Mouse (Mus musculus): Measurements from ENCODE around the gene Fam71f1. TPM values are rescaled to one million over a fixed set of nuclear protein-coding genes. Genes with fewer than 3 reads are reported as not detected.

Fam71f1 gene
- total and polyA plus RNA-seq, 3 experiments: 0.13 TPM; not detected in 2

DNA sequence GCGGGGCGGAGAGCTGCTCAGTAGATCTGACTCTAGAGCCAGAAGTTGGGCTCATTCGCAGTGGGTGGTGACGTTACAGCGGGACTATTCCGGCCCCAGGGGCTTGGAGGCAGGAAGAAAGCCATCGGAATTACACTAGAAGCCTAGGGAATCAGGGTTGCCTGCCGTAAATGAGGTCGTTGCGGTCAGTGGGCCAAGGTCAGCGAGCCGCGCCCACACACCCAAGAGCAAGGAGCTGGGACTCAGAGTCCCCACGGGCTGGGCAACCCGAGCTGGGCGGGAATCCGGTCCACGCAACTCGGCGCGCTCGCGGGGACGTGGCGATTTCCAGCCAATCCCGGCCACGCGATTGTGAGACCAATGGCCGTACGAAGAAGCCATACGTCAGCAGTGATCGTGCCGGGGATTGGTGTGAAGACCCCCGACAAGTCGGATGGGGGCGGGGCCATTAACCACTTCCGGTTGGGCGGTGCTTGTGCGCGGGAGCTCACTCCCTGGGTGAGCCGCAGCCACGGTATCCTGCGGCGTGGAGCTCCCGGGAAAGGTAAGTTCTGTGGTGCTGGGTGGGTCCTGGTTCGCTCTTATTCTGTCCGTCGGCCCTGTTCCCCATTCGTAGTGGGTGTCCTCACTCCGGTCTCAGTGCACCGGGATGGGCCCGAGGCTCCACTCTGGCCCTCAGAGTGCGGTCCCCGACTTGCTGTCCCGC, 28.9 kb downstream of the Fam71f1 start, which contains the start of gene Calu:
TSS of gene Calu (plus strand) at position 405 of the 706 bp plus-strand sequence.
- Histone ChIP-seq H3K79me2 (ENCODE audit: control insufficient read depth, insufficient read depth, low read length, poor library complexity) (peaks cover 30% of the 10 kb centered on the region), H3K9me3 (replicated peaks; ENCODE audit: insufficient read depth, low read length) (no peaks in the 10 kb centered on the region), H3K4me1 (ENCODE audit: control insufficient read depth in 1 of 2, insufficient read depth in 2 of 2, low read length in 2 of 2) (peaks cover 7 to 12% of the 10 kb centered on the region in 2 experiments), H3K9ac (ENCODE audit: control insufficient read depth, low read depth, low read length, poor library complexity, severe bottlenecking) (peak within 1 kb of the TSS; percentile 90), H3K27me3 (ENCODE audit: control insufficient read depth in 1 of 2, insufficient read depth in 2 of 2, low read length in 2 of 2) (peaks cover 6 to 7% of the 10 kb centered on the region in 2 experiments), H3K27ac (ENCODE audit: control insufficient read depth, low read depth, low read length) (peak within 1 kb of the TSS; percentile 64), H3K4me3 (ENCODE audit: control insufficient read depth in 1 of 2, insufficient read depth in 1 of 2, low read depth in 2 of 2, low read length in 2 of 2) (peak within 1 kb of the TSS; percentile 82 to 95), H3K36me3 (ENCODE audit: control insufficient read depth in 1 of 2, insufficient read depth in 2 of 2, low read length in 2 of 2) (peaks cover 0 to 18% of the 10 kb centered on the region in 2 experiments; a peak in 3 of 4 replicates)
- DNase-seq (ENCODE audit: low read depth, low spot score): peak; percentile 99
- TF ChIP-seq GATA1 (IDR thresholded peaks at IDR 0.05; ENCODE audit: low read depth, low read length): no peak
- peak; percentile 39; the same call in 1 of the 2 replicates for TF ChIP-seq UBTF (IDR thresholded peaks at IDR 0.05; ENCODE audit: borderline replicate concordance, insufficient read depth, low read depth, low read length)
- no peak for TF ChIP-seq MEF2A (IDR thresholded peaks at IDR 0.05; ENCODE audit: extremely low read depth, insufficient replicate concordance, low read depth, low read length, poor library complexity, severe bottlenecking)
- TF ChIP-seq CTCF (IDR thresholded peaks at IDR 0.05 in 2 of 3, conservative IDR thresholded peaks at IDR 0.05 in 1 of 3; ENCODE audit: control insufficient read depth in 1 of 3, insufficient read depth in 1 of 3, low read depth in 2 of 3, low read length in 3 of 3, poor library complexity in 1 of 3, severe bottlenecking in 1 of 3): no peak
- TF ChIP-seq POLR2A (IDR thresholded peaks at IDR 0.05; ENCODE audit: control insufficient read depth in 1 of 2, insufficient read depth in 1 of 2, low read depth in 1 of 2, low read length in 2 of 2, poor library complexity in 1 of 2): peak; percentile 95 to 99
- TF ChIP-seq RAD21 (IDR thresholded peaks at IDR 0.05; ENCODE audit: low read depth, low read length): no peak
- peak; percentile 75 for TF ChIP-seq HCFC1 (IDR thresholded peaks at IDR 0.05; ENCODE audit: low read depth, low read length)
- no peak for TF ChIP-seq ZKSCAN1 (IDR thresholded peaks at IDR 0.05; ENCODE audit: low read depth, low read length)
- no peak for TF ChIP-seq USF1 (IDR thresholded peaks at IDR 0.05; ENCODE audit: low read depth, low read length)
- no peak; the same call in 1 of the 2 replicates for TF ChIP-seq MAZ (IDR thresholded peaks at IDR 0.05; ENCODE audit: low read depth, low read length)
- TF ChIP-seq ZNF384 (IDR thresholded peaks at IDR 0.05; ENCODE audit: low read depth, low read length): no peak
- TF ChIP-seq BHLHE40 (IDR thresholded peaks at IDR 0.05; ENCODE audit: borderline replicate concordance, low read depth, low read length): no peak
- no peak for TF ChIP-seq SMC3 (IDR thresholded peaks at IDR 0.05; ENCODE audit: low read depth, low read length)
- TF ChIP-seq MYB (IDR thresholded peaks at IDR 0.05; ENCODE audit: low read depth, low read length): no peak
- 0 out of 2 replicates have a peak, but pooled peaks have one; percentile 28 for TF ChIP-seq RCOR1 (IDR thresholded peaks at IDR 0.05; ENCODE audit: low read depth, low read length)
- no peak for TF ChIP-seq ETS1 (IDR thresholded peaks at IDR 0.05; ENCODE audit: low read depth, low read length)
- TF ChIP-seq NELFE (IDR thresholded peaks at IDR 0.05; ENCODE audit: low read depth, low read length): peak; percentile 91
- TF ChIP-seq POLR2AphosphoS2 (IDR thresholded peaks at IDR 0.05; ENCODE audit: low read length): peak; percentile 88
- no peak for TF ChIP-seq MAFK (IDR thresholded peaks at IDR 0.05; ENCODE audit: borderline replicate concordance, low read depth, low read length)
- TF ChIP-seq JUND (IDR thresholded peaks at IDR 0.05; ENCODE audit: low read depth, low read length): no peak
- TF ChIP-seq CHD1 (IDR thresholded peaks at IDR 0.05; ENCODE audit: low read depth, low read length): no peak
- TF ChIP-seq SIN3A (IDR thresholded peaks at IDR 0.05; ENCODE audit: low read length): peak; percentile 70; the same call in 1 of the 2 replicates
- no peak for TF ChIP-seq GABPA (IDR thresholded peaks at IDR 0.05; ENCODE audit: low read depth, low read length)
- TF ChIP-seq USF2 (IDR thresholded peaks at IDR 0.05; ENCODE audit: borderline replicate concordance in 1 of 2, insufficient read depth in 1 of 2, low read depth in 1 of 2, low read length in 2 of 2): no peak
- TF ChIP-seq MXI1 (IDR thresholded peaks at IDR 0.05; ENCODE audit: low read depth, low read length): no peak; the same call in 1 of the 2 replicates
- no peak for TF ChIP-seq TAL1 (IDR thresholded peaks at IDR 0.05; ENCODE audit: low read length)
- no peak for TF ChIP-seq MAX (IDR thresholded peaks at IDR 0.05; ENCODE audit: low read length)
- no peak for TF ChIP-seq CHD2 (IDR thresholded peaks at IDR 0.05; ENCODE audit: low read length)
- no peak for TF ChIP-seq MYC (IDR thresholded peaks at IDR 0.05; ENCODE audit: low read depth, low read length)
- no peak for TF ChIP-seq EP300 (IDR thresholded peaks at IDR 0.05; ENCODE audit: low read depth in 1 of 2, low read length in 2 of 2)
- peak; percentile 52; the same call in 1 of the 2 replicates for TF ChIP-seq NRF1 (IDR thresholded peaks at IDR 0.05; ENCODE audit: insufficient read depth, low read depth, low read length, poor library complexity, severe bottlenecking)
- no peak for TF ChIP-seq KAT2A (conservative IDR thresholded peaks at IDR 0.05; ENCODE audit: low read depth, low read length)
- no peak for TF ChIP-seq ZC3H11A (IDR thresholded peaks at IDR 0.05; ENCODE audit: low read depth, low read length)
- TF ChIP-seq ZMIZ1 (IDR thresholded peaks at IDR 0.05; ENCODE audit: low read depth, low read length): peak; percentile 96
- peak; percentile 59; the same call in 1 of the 2 replicates for TF ChIP-seq TCF12 (IDR thresholded peaks at IDR 0.05; ENCODE audit: low read depth, low read length)
- TF ChIP-seq ELF1 (IDR thresholded peaks at IDR 0.05; ENCODE audit: low read depth, low read length): peak; percentile 50; the same call in 1 of the 2 replicates
